In genomic region chr10:122008731-122009391, GRCm38 (mm10) we compare ENCODE assay signal across 8 mouse cellular contexts. TPM values are rescaled to one million over a fixed set of nuclear protein-coding genes. Genes with fewer than 3 reads are reported as not detected.
DNase-seq lines count a peak whose midpoint lies in the region; ATAC-seq and TF ChIP-seq lines count a peak whose summit lies in the region.

No protein-coding gene starts in this region.

- 20% methylated on average over 12 of the region's 12 CpGs for WGBS in heart, embryonic 12.5 days
- 26% methylated on average over 12 of the region's 12 CpGs for WGBS in kidney, postnatal 0 days
- 78% methylated on average over 12 of the region's 12 CpGs for WGBS in forebrain, embryonic 11.5 days

- ATAC-seq in CD4-positive, CD25-positive, alpha-beta regulatory T cell, adult 4 months = peak; percentile 80
- ATAC-seq in heart, embryonic 12.5 days (ENCODE audit: insufficient number of reproducible peaks, low FRiP score) = peak; percentile 71
- ATAC-seq in kidney, postnatal 0 days (replicated peaks; ENCODE audit: low FRiP score, low read depth) = peak; percentile 46; the same call in 1 of the 2 replicates
- ATAC-seq in forebrain, embryonic 11.5 days (replicated peaks; ENCODE audit: low FRiP score) = no peak

- H3K9me3 ChIP-seq in heart, embryonic 12.5 days (replicated peaks) = no peaks in the 10 kb centered on the region
- H3K9me3 ChIP-seq in kidney, postnatal 0 days (replicated peaks; ENCODE audit: low read length) = no peaks in the 10 kb centered on the region
- no peaks in the 10 kb centered on the region for H3K9me3 ChIP-seq in forebrain, embryonic 11.5 days (ENCODE audit: control insufficient read depth, low read length)

- H3K36me3 ChIP-seq in heart, embryonic 12.5 days = no peaks in the 10 kb centered on the region
- H3K36me3 ChIP-seq in kidney, postnatal 0 days (ENCODE audit: insufficient read depth, low read length) = no peaks in the 10 kb centered on the region
- H3K36me3 ChIP-seq in forebrain, embryonic 11.5 days (ENCODE audit: control insufficient read depth, insufficient read depth, low read length) = no peaks in the 10 kb centered on the region

- TF ChIP-seq CTCF in kidney, postnatal 0 days (IDR thresholded peaks at IDR 0.05; ENCODE audit: low read depth) = no peak

- H3K9ac ChIP-seq in heart, embryonic 12.5 days = peak overlapping the region; percentile 31; the same call in 1 of the 2 replicates
- no peak overlapping the region for H3K9ac ChIP-seq in kidney, postnatal 0 days (ENCODE audit: low read depth, low read length)
- no peak overlapping the region for H3K9ac ChIP-seq in forebrain, embryonic 11.5 days (ENCODE audit: low read length)

- H3K4me3 ChIP-seq in heart, embryonic 12.5 days = no peak overlapping the region
- no peak overlapping the region for H3K4me3 ChIP-seq in kidney, postnatal 0 days (replicated peaks; ENCODE audit: low read depth, low read length)
- H3K4me3 ChIP-seq in forebrain, embryonic 11.5 days (ENCODE audit: low read depth, low read length) = no peak overlapping the region

- peak overlapping the region; percentile 37 for H3K4me2 ChIP-seq in heart, embryonic 12.5 days
- H3K4me2 ChIP-seq in kidney, postnatal 0 days (ENCODE audit: low read length) = peak overlapping the region; percentile 6; the same call in 1 of the 2 replicates
- no peak overlapping the region for H3K4me2 ChIP-seq in forebrain, embryonic 11.5 days (ENCODE audit: low read depth, low read length, severe bottlenecking)

- H3K27ac ChIP-seq in heart, embryonic 12.5 days (ENCODE audit: poor library complexity, severe bottlenecking) = peak overlapping the region; percentile 81
- H3K27ac ChIP-seq in kidney, postnatal 0 days = peak overlapping the region; percentile 50; the same call in 1 of the 2 replicates
- no peak overlapping the region for H3K27ac ChIP-seq in forebrain, embryonic 11.5 days (ENCODE audit: low read depth, low read length)

- H3K27me3 ChIP-seq in heart, embryonic 12.5 days (replicated peaks) = 0 out of 2 replicates have a peak, but pooled peaks cover 11% of the 10 kb centered on the region
- H3K27me3 ChIP-seq in kidney, postnatal 0 days (ENCODE audit: insufficient read depth, low read length) = no peaks in the 10 kb centered on the region
- H3K27me3 ChIP-seq in forebrain, embryonic 11.5 days (ENCODE audit: control insufficient read depth, insufficient read depth, low read length) = no peaks in the 10 kb centered on the region

- peak; percentile 35 for DNase-seq in adrenal gland, adult 2 months
- DNase-seq in adrenal gland, adult 18-20 months (ENCODE audit: low spot score in 2 of 2) = no peak
- DNase-seq in kidney, postnatal 0 days (ENCODE audit: low spot score) = peak; percentile 73
- DNase-seq in lung, postnatal 36 days = peak; percentile 79
- no peak for DNase-seq in cerebellum, postnatal 25 days
- DNase-seq in forebrain, embryonic 11.5 days (ENCODE audit: low spot score) = no peak

- peaks cover 68% of the 10 kb centered on the region for H3K4me1 ChIP-seq in heart, embryonic 12.5 days (replicated peaks)
- peaks cover 8% of the 10 kb centered on the region for H3K4me1 ChIP-seq in kidney, postnatal 0 days (replicated peaks; ENCODE audit: insufficient read depth, low read length)
- H3K4me1 ChIP-seq in forebrain, embryonic 11.5 days (replicated peaks; ENCODE audit: control insufficient read depth, insufficient read depth, low read length) = 0 out of 2 replicates have a peak, but pooled peaks cover 3% of the 10 kb centered on the region

RNA-seq across cellular contexts. Expression of gene Srgap1, which starts 38.3 kb away (rescaled TPM):
- 1 to 10 TPM; 1.2 to 2.4 TPM for total RNA-seq in adrenal gland, adult 2 months (2021)
- 0.75 and 0.88 TPM in 2 replicates for polyA plus RNA-seq in adrenal gland, adult 2 months (2012; rRNA removed)
- 1 to 10 TPM; 1.3 to 1.5 TPM for total RNA-seq in adrenal gland, adult 18-20 months (2021)
- under 1 TPM in 1 of 2 experiments, not detected in 1; 0.39 TPM for polyA plus RNA-seq in CD4-positive, CD25-positive, alpha-beta regulatory T cell, adult 4 months (2017; shearing (Covaris generic))
- polyA plus RNA-seq in heart, embryonic 12.5 days (2016; fragmentation: Nextera tagmentation; extraction: Ambion mirVana) = 8.5 and 8.6 TPM in 2 replicates
- 10.2 and 13.1 TPM in 2 replicates for polyA plus RNA-seq in kidney, postnatal 0 days (2015; fragmentation: Nextera tagmentation; extraction: Ambion mirVana)
- 11.7 and 12.0 TPM in 2 replicates for polyA plus RNA-seq in forebrain, embryonic 11.5 days (2014; fragmentation: Nextera tagmentation; extraction: Ambion mirVana)

Comparison
In these comparisons a context has a peak if more than half of its experiments do, and no peak if none do; other contexts are left out.
1. DNase-seq: peak in adrenal gland, adult 2 months (single experiment), kidney, postnatal 0 days (single experiment) and lung, postnatal 36 days (single experiment); none in adrenal gland, adult 18-20 months (0 of 2), cerebellum, postnatal 25 days (0 of 2) and forebrain, embryonic 11.5 days (single experiment).